Mouse (Mus musculus) CD4-positive helper T cell, adult 2 months (primary cell): Measurements from ENCODE around the gene Tekt4.

ENCODE experiments used
- DNase-seq: peaks from one replicate; pipeline ENCODE4 v3.0.0-alpha.2; 2012; ENCODE audit warnings: low read depth, missing footprints, low spot score

Gene Tekt4

GRCm38 (mm10) chr17:25454272-25454671, at the start of gene Tekt4:
Gene Tekt4, plus strand, starts transcription at chr17:25454615.
- DNase-seq: no peak

GRCm38 (mm10) chr17:25405224-25405895, 49.1 kb upstream of the Tekt4 start:
- no peak for DNase-seq

DNA sequence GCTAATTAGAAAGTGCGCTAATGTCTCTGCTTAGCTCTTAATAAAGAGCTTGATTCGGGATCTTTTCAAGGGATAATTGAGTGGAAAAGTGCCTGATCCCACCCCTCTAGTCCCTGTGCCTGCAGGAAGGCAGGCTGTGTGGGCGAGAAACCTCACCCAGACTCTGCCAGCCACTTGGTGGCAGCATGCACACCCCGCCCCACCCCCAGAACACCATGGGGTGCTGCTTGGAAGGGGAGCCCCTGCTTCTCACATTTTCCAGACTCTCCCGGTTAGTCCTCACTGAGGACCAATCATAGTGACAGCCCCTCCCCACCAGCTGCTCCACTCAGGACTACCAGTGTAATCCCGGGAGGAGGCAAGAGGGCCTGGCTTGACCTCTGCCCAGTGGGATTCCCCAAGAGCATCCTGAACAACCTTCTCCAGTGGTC, 48.4 kb upstream of the Tekt4 start:
- DNase-seq: no peak

DNA sequence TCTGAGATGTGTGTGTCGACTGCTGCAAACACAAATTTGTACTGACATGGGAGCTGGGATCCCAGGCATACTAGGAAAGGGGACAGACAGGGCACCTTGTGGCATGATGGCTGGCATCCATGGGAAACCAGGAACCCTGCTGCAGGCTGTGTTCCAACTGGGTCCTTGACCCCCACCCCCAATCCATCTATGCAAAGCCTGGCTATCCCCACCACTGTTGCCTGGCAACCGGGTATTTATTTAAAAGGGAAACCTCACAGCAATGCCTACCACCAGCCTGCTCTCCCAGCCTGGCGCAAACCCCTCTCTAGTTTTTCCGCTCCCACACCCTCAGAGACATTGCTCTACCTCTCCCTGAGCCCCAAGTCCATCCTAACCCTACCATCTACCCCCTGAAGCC, 47.1 kb upstream of the Tekt4 start:
- no peak for DNase-seq

DNA sequence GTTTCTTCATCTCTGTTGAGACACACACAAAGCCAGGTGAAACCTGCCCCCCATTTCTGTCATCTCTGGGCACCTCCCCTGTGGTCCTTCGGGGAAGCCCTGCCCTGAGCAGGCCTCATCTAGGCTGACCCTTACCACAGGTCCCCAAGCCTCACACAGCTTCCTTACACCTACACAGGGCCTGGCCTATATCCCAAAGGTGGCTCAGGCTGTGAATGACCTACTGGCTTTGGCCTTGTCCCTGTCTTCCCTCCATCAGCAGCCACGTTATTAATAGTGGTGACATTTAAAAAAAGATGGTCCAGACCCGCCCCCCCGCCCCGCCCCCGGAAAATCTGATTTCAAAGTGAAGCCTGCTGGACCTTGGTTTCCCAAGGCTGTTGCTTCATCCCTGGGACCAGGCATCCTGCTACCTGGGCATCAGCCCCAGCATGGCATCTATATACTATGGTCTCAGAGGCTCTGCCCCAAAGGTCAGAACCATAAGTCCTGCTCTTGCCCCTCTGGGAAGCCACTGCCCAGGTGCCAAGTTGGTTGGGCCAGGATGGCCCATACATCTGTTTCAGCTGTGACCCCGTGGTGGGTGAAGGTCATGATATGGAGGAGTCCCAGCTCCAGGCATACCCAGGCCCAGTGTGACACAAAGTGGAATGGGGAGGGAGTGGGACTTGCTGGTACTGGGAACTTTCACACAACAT, 46.0 kb upstream of the Tekt4 start:
- no peak for DNase-seq

- no peak for DNase-seq
Observed at GRCm38 (mm10) chr17:25409621-25410020, 44.8 kb upstream of the Tekt4 start.

GRCm38 (mm10) chr17:25410180-25410579, 44.2 kb upstream of the Tekt4 start:
- no peak for DNase-seq

- DNase-seq: no peak
Observed at GRCm38 (mm10) chr17:25410786-25411185, 43.6 kb upstream of the Tekt4 start.

DNA sequence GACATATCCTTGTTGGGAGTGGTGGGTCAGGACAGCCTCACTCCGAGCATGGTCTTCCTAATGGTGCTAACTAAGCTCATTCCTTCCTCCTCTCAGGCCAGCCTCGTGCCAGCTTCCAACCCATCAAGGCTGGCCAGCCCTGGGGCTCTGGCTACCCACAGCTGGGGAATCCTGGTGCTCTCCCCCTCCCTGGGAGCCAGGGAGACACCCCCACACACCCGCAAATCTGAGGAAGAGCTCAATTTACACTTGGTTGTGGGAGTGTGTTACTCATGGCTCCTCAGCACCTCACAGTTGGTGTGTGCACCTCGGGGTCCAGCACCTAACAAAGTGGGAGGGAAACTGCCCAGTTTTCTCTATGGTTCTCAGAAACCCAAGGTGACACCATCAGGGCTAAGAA, 43.2 kb upstream of the Tekt4 start:
- no peak for DNase-seq

DNA sequence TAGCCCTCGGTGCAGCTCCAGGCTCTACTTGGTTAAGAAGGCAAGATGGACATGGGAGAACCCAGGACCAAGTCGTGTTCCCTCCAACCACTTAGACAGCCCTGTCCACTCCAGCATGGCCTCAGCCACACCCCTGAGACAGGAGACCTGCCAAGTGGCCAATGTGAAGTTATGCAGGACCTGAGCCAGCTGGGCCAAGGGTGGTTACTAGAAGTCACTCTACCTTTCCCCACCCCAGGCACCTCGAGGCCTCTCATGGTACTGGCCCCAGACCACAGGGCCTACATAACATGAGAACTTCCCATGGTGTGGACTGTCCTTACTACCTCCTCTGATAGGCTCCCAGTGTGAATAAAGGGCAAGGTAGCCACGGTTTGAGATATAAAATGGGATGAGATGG, 40.2 kb upstream of the Tekt4 start:
- no peak for DNase-seq

GRCm38 (mm10) chr17:25414917-25415316, 39.5 kb upstream of the Tekt4 start:
- no peak for DNase-seq

DNA sequence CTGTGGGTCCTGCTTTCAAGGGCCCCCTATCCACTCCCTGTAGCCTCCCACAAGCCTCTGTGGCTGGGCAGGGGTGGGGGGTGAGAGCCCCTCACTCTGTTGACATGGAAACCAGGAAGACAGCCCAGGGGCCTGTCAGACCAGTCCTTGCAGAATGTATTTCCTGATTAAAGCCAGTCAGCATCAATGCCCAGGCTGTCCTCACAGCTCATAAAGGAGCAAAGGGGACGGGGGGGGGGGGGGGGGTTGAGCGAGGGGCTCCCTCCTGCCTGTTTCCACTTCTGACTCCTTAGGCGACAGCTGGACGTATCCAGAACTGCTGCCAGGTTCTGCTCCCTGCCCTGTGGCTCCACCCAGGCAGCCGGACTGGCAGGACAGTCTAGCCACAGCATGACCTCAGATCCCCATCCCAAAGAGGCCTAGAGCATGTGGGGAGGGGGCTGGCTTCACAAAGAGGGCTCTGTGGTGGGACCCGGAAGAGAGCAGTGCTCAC, 38.9 kb upstream of the Tekt4 start:
- DNase-seq: no peak

GRCm38 (mm10) chr17:25416219-25416618, 38.2 kb upstream of the Tekt4 start:
- DNase-seq: no peak

DNA sequence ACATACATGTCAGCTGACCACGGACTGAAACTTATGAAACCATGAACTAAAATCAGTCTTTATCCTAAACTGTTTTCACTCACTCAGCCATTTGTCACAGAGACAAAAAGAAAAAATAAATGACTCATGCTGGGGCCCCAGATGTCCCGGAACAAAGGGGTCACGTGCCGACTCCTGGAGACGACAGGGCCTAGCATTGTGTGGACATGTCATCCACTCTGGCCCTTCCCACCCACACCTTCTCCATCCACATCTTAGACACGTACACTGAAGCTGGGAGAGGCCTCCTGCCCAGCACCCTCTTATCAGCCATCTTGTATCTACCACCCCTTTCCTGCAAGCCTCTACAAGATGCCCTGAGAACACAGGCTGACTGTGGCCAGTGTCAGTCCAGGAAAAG, 36.4 kb upstream of the Tekt4 start:
- DNase-seq: no peak

GRCm38 (mm10) chr17:25418926-25419325, 35.5 kb upstream of the Tekt4 start:
- no peak for DNase-seq

DNA sequence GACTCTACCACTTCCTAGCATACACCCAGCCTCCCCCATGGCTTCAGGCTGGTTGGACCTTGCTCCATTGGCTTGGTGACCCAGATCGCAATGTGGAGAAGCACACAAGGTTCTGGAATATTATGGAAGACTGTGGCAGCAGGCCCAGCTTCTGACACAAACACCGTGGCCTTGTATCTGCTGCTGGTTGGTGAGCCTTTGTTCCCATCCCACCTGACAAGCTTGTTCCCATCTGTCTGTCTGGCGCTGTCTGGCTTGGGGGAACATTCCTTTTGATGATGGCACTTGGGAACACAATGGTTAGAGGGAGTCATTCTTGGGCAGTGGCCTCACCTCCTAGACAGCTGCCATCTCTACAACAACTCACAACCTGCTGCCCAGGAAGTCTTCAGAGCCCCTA, 33.4 kb upstream of the Tekt4 start:
- no peak for DNase-seq

DNA sequence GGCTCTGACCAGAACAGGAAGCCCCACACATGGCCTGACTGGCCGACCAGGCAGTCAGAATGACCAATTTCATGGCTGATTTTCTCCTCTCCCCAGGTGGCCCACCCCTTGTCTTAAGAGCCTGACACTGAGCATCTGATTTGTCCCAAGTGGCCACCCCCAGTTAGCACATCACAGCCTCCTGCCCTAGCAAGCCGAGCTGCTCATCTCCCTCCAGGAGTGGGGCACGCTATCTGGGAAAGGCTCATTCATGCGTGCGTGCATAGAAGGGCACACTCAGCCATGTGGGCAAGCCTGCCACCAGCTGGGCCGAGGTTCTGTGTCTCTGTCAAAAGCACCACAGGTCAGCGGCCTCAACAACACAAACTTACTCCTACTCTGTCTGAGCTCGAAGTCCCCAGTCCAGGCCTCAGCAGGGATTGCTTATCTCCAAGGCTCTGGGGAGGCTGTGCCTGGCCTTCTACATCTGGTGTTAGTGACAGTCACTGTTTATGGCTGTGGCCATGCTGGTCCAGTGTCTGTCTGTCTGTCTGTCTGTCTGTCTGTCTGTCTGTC, 29.8 kb upstream of the Tekt4 start:
- DNase-seq: no peak

DNA sequence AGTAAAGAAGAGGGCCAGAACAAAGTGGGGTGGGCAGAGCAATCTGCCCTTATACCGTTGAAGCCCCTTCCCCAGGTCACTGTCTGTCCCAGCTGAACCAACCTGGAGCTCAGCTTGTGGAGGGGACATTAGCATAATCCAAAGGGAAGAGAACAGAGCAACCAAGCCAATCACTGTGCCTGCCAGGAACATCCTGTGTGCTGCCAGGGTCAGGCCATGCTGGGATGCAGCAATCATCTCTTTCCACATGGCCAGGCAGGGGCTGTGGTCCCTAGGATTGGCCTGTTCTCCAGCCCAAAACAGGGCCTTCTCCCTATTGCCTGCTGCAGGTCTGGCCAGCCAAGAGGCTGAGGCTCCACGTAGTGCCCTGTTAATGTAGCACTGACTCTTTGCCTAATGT, 28.4 kb upstream of the Tekt4 start:
- DNase-seq: no peak

DNA sequence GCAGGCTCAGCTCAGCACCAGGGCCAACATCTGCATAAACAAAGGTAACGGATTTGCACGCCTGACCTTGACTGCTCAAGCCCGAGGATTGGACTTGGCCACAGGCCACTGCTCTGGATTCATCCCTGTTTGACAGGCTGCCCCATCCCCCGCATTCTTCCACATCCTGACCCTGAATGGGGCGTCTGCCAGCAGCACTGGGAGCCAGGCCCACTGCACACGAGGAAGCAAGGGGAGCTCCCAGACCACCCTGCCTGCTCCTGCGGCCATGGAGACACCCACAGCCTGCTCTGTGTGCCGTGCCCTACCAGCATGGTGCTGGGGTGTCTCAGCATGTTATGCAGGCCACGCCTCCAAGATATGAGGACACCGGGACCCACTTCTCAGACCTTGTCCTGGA, 27.0 kb upstream of the Tekt4 start:
- no peak for DNase-seq

GRCm38 (mm10) chr17:25429240-25429639, 25.2 kb upstream of the Tekt4 start:
- DNase-seq: no peak

GRCm38 (mm10) chr17:25429886-25430285, 24.5 kb upstream of the Tekt4 start:
- DNase-seq: no peak

GRCm38 (mm10) chr17:25430534-25430933, 23.9 kb upstream of the Tekt4 start:
- DNase-seq: no peak
